Mouse (Mus musculus) heart, embryonic 16.5 days (tissue): ENCODE data around the gene Afg3l1. TPM values are rescaled to one million over a fixed set of nuclear protein-coding genes. Genes with fewer than 3 reads are reported as not detected.
A peak's percentile ranks its signal among the peaks of the same experiment; 100 is the strongest.

ENCODE experiments used
- ATAC-seq: fragments of 200-750 bp; cut with Nextera tagmentation; replicated peaks from 2 replicates; pipeline ENCODE4 v1.8.0; 2017; ENCODE audit warnings: moderate number of reproducible peaks; ENCODE audit not compliant: insufficient read depth, low FRiP score; ENCODE audit errors: extremely low read depth
- H3K27ac ChIP-seq: fragments of 300-500 bp; sonication (generic); 2 replicates; pipeline ENCODE4 v1.5.1; 2014; ENCODE audit warnings: mild to moderate bottlenecking, low read length, control low read depth, moderate library complexity
- H3K27me3 ChIP-seq: fragments of 300-500 bp; sonication (generic); 2 replicates; pipeline ENCODE4 v1.6.1; 2014; ENCODE audit warnings: low read length, mixed read lengths; ENCODE audit not compliant: control insufficient read depth, insufficient read depth
- H3K36me3 ChIP-seq: fragments of 300-500 bp; sonication (generic); 2 replicates; pipeline ENCODE4 v1.6.1; 2014; ENCODE audit not compliant: control insufficient read depth, insufficient read depth
- H3K4me1 ChIP-seq: fragments of 300-500 bp; sonication (generic); 2 replicates; pipeline ENCODE4 v1.6.1; 2014; ENCODE audit warnings: low read length, mixed read lengths; ENCODE audit not compliant: control insufficient read depth, insufficient read depth
- H3K4me2 ChIP-seq: fragments of 300-500 bp; sonication (generic); 2 replicates; pipeline ENCODE4 v1.6.1; 2014; ENCODE audit warnings: low read depth, mild to moderate bottlenecking, control low read depth, low read length
- H3K4me3 ChIP-seq: fragments of 300-500 bp; sonication (generic); 2 replicates; pipeline ENCODE4 v1.5.1; 2014; ENCODE audit warnings: mild to moderate bottlenecking, control low read depth, low read length
- H3K9ac ChIP-seq: fragments of 300-500 bp; sonication (generic); 2 replicates; pipeline ENCODE4 v1.6.1; 2014; ENCODE audit warnings: low read length, control low read depth
- H3K9me3 ChIP-seq: fragments of 300-500 bp; sonication (generic); replicated peaks from 2 replicates; pipeline ENCODE4 v1.6.1; 2016; ENCODE audit warnings: low read length; ENCODE audit not compliant: control insufficient read depth
- WGBS: fragments of 180-500 bp; shearing (Covaris S2); extraction: QIAGEN DNeasy Blood & Tissue Kit; methylation state at CpG from one replicate; pipeline ENCODE4 v1.1.7; 2014; 5-methylcytosine and 5-hydroxymethylcytosine counted together
- polyA plus RNA-seq: library from polyadenylated mRNA; unstranded; fragments of >200 nt; fragmentation: Nextera tagmentation; extraction: Ambion mirVana; gene quantifications from 2 replicates; pipeline ENCODE4 v1.2.1, GENCODE M21; 2015

Gene Afg3l1
- polyA plus RNA-seq, 1 experiment from 2014 or later = 44.3 TPM

- Histone ChIP-seq H3K4me2 (no peak overlapping the region), H3K27ac (no peak overlapping the region), H3K9ac (no peak overlapping the region), H3K4me3 (no peak overlapping the region), H3K4me1 (no peaks in the 10 kb centered on the region), H3K9me3 (0 out of 2 replicates have a peak, but pooled peaks cover 4% of the 10 kb centered on the region), H3K27me3 (no peaks in the 10 kb centered on the region), H3K36me3 (peaks cover 49% of the 10 kb centered on the region)
- WGBS = 98% methylated on average over 6 of the region's 6 CpGs
- ATAC-seq = no peak
Observed at GRCm38 (mm10) chr8:123503801-123504467, 26.2 kb downstream of the Afg3l1 start.

- Histone ChIP-seq H3K4me3 (no peak overlapping the region), H3K36me3 (peaks cover 45% of the 10 kb centered on the region), H3K4me2 (no peak overlapping the region), H3K9me3 (0 out of 2 replicates have a peak, but pooled peaks cover 4% of the 10 kb centered on the region), H3K9ac (no peak overlapping the region), H3K27me3 (no peaks in the 10 kb centered on the region), H3K27ac (no peak overlapping the region), H3K4me1 (no peaks in the 10 kb centered on the region)
- ATAC-seq = no peak
- 91% methylated on average over 9 of the region's 9 CpGs for WGBS
Observed at GRCm38 (mm10) chr8:123504591-123505195, 27.0 kb downstream of the Afg3l1 start.

- no peak overlapping the region for H3K4me3 ChIP-seq
- no peaks in the 10 kb centered on the region for H3K27me3 ChIP-seq
- peaks cover 40% of the 10 kb centered on the region for H3K36me3 ChIP-seq
- WGBS = 82% methylated on average over 4 of the region's 4 CpGs
- H3K4me2 ChIP-seq = no peak overlapping the region
- no peak overlapping the region for H3K9ac ChIP-seq
- H3K9me3 ChIP-seq = 0 out of 2 replicates have a peak, but pooled peaks cover 4% of the 10 kb centered on the region
- no peaks in the 10 kb centered on the region for H3K4me1 ChIP-seq
- ATAC-seq = no peak
- H3K27ac ChIP-seq = no peak overlapping the region
Observed at GRCm38 (mm10) chr8:123505267-123505666, 27.6 kb downstream of the Afg3l1 start.

- no peak overlapping the region for H3K9ac ChIP-seq
- no peak for ATAC-seq
- no peaks in the 10 kb centered on the region for H3K4me1 ChIP-seq
- H3K4me2 ChIP-seq = no peak overlapping the region
- no peak overlapping the region for H3K27ac ChIP-seq
- H3K27me3 ChIP-seq = no peaks in the 10 kb centered on the region
- WGBS = 87% methylated on average over 9 of the region's 9 CpGs
- peaks cover 37% of the 10 kb centered on the region for H3K36me3 ChIP-seq
- H3K9me3 ChIP-seq = 0 out of 2 replicates have a peak, but pooled peaks cover 4% of the 10 kb centered on the region
- no peak overlapping the region for H3K4me3 ChIP-seq
Observed at GRCm38 (mm10) chr8:123505695-123506094, 28.0 kb downstream of the Afg3l1 start.

GRCm38 (mm10) chr8:123507153-123507552 is 29.4 kb downstream of the Afg3l1 start:
- H3K9me3 ChIP-seq = 0 out of 2 replicates have a peak, but pooled peaks cover 4% of the 10 kb centered on the region
- H3K36me3 ChIP-seq = peaks cover 24% of the 10 kb centered on the region
- H3K27me3 ChIP-seq = no peaks in the 10 kb centered on the region
- no peak overlapping the region for H3K27ac ChIP-seq
- H3K9ac ChIP-seq = no peak overlapping the region
- WGBS = 92% methylated on average over 5 of the region's 5 CpGs
- ATAC-seq = no peak
- H3K4me2 ChIP-seq = no peak overlapping the region
- H3K4me3 ChIP-seq = no peak overlapping the region
- no peaks in the 10 kb centered on the region for H3K4me1 ChIP-seq

- Histone ChIP-seq H3K27me3 (peaks cover 26% of the 10 kb centered on the region), H3K9me3 (no peaks in the 10 kb centered on the region), H3K27ac (no peak overlapping the region), H3K4me2 (no peak overlapping the region), H3K9ac (no peak overlapping the region), H3K4me1 (peaks cover 10% of the 10 kb centered on the region), H3K36me3 (peaks cover 7% of the 10 kb centered on the region; the same call in 1 of the 2 replicates), H3K4me3 (no peak overlapping the region)
- WGBS = 61% methylated on average over 5 of the region's 5 CpGs
- ATAC-seq = no peak
Observed at GRCm38 (mm10) chr8:123510819-123511218, 33.1 kb downstream of the Afg3l1 start.

- Histone ChIP-seq H3K27me3 (peaks cover 40% of the 10 kb centered on the region), H3K27ac (no peak overlapping the region), H3K4me2 (peak overlapping the region; percentile 99), H3K9me3 (no peaks in the 10 kb centered on the region), H3K4me3 (peak overlapping the region; percentile 72), H3K4me1 (peaks cover 15% of the 10 kb centered on the region), H3K36me3 (peaks cover 2% of the 10 kb centered on the region; the same call in 1 of the 2 replicates), H3K9ac (no peak overlapping the region)
- 5% methylated on average over 9 of the region's 9 CpGs for WGBS
- ATAC-seq = no peak
Observed at GRCm38 (mm10) chr8:123514136-123514535, 36.4 kb downstream of the Afg3l1 start.

- Histone ChIP-seq H3K27ac (no peak within 1 kb of the TSS), H3K36me3 (no peaks in the 10 kb centered on the region), H3K9me3 (no peaks in the 10 kb centered on the region), H3K4me3 (peak within 1 kb of the TSS; percentile 72), H3K4me2 (peak within 1 kb of the TSS; percentile 99), H3K9ac (peak within 1 kb of the TSS; percentile 74), H3K27me3 (peaks cover 40% of the 10 kb centered on the region), H3K4me1 (peaks cover 20% of the 10 kb centered on the region)
- under 1% methylated on average over 63 of the region's 63 CpGs for WGBS
- 0 out of 2 replicates have a peak, but pooled peaks have one; percentile 9 for ATAC-seq
Observed at GRCm38 (mm10) chr8:123514781-123515539, 37.3 kb downstream of the Afg3l1 start, which contains the start of gene Dbndd1. TSS of gene Dbndd1 (minus strand) at chr8:123515463.
